Mouse (Mus musculus): Measurements from ENCODE around the gene Sort1. TPM values are rescaled to one million over a fixed set of nuclear protein-coding genes. Genes with fewer than 3 reads are reported as not detected.

Sort1 gene
- polyA plus RNA-seq, 1 experiment from 2014 or later = 24.2 TPM

DNA sequence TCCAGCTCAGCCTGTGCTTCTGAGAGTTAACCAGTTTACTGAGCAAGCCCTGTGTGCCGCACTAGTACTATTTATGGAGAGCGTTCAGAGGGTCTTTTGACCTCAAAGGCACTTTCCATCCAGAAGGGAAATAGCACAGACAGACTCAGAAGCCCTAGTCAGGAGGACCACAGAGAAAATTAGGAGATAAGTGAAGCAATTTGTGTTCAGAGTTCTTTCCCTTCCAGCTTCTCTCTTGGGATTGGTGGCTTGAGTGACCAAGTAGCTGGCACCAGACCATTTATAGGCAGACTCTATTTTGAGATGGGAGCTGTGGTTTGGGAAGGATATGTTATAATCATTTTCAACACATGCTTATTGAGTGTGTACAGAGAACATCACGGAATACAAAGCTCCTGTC is 22.5 kb downstream of the Sort1 start:
- Histone ChIP-seq H3K27me3 (ENCODE audit: control insufficient read depth, insufficient read depth, low read length) (no peaks in the 10 kb centered on the region), H3K4me3 (replicated peaks; ENCODE audit: low read length) (no peak overlapping the region), H3K27ac (no peak overlapping the region), H3K9me3 (ENCODE audit: control insufficient read depth, low read length) (no peaks in the 10 kb centered on the region), H3K9ac (no peak overlapping the region), H3K4me2 (replicated peaks) (no peak overlapping the region), H3K36me3 (replicated peaks; ENCODE audit: control insufficient read depth, insufficient read depth) (peaks cover 15% of the 10 kb centered on the region), H3K4me1 (replicated peaks; ENCODE audit: control insufficient read depth, insufficient read depth, low read length) (0 out of 2 replicates have a peak, but pooled peaks cover 15% of the 10 kb centered on the region)
- WGBS = 84% methylated on average over 3 of the region's 3 CpGs
- ATAC-seq (ENCODE audit: low FRiP score) (no peak), DNase-seq (ENCODE audit: low spot score) (no peak)

DNA sequence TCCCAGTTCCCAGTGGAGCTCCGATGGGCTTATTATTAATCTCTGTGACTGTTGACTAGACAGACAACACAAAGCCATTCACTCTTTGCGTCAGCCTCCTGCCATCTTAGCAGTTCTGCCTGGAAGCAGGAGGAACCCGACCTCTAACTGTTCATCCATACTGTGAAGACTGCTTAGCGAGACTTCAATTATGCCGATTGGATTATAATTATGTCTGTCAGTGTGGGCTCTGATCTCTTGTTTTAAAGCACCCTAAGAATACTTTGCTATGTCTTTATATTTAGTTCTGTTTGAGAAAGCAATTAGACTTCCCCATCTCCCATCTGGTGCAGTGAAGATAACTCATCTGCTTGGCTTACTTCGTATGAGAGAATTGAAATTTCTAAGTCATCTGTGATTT is 23.6 kb downstream of the Sort1 start:
- Histone ChIP-seq H3K27me3 (ENCODE audit: control insufficient read depth, insufficient read depth, low read length) (no peaks in the 10 kb centered on the region), H3K27ac (peak overlapping the region; percentile 36; the same call in 1 of the 2 replicates), H3K36me3 (replicated peaks; ENCODE audit: control insufficient read depth, insufficient read depth) (peaks cover 15% of the 10 kb centered on the region), H3K9me3 (ENCODE audit: control insufficient read depth, low read length) (no peaks in the 10 kb centered on the region), H3K4me1 (replicated peaks; ENCODE audit: control insufficient read depth, insufficient read depth, low read length) (0 out of 2 replicates have a peak, but pooled peaks cover 15% of the 10 kb centered on the region), H3K9ac (no peak overlapping the region), H3K4me2 (replicated peaks) (no peak overlapping the region), H3K4me3 (replicated peaks; ENCODE audit: low read length) (no peak overlapping the region)
- no peak for ATAC-seq (ENCODE audit: low FRiP score)
- DNase-seq (ENCODE audit: low spot score) = no peak
- 47% methylated on average over 6 of the region's 6 CpGs for WGBS

DNA sequence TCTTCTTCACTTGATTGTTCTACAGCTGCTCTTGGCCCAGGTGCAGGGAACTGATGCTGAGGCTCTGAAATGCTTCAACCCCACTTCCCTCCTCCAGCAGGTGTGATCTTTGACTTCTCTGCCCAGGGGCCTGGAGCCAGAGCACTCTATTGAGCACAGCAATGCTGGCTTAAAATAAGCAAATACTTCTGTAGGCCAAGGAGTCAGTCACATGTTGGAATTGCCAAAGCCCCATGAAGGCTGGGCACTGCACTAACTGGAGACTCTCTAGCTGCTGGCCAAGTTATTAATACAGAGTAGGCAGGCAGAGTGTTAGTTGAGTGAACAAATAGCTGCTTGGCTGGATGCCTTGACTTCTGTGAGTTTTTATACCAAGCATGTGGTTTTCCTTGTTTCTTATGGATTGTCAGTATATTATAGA is 27.0 kb downstream of the Sort1 start:
- DNase-seq (ENCODE audit: low spot score) (no peak), ATAC-seq (ENCODE audit: low FRiP score) (no peak)
- no peak overlapping the region for H3K9ac ChIP-seq
- no peaks in the 10 kb centered on the region for H3K9me3 ChIP-seq (ENCODE audit: control insufficient read depth, low read length)
- no peaks in the 10 kb centered on the region for H3K27me3 ChIP-seq (ENCODE audit: control insufficient read depth, insufficient read depth, low read length)
- 0 out of 2 replicates have a peak, but pooled peaks cover 14% of the 10 kb centered on the region for H3K4me1 ChIP-seq (replicated peaks; ENCODE audit: control insufficient read depth, insufficient read depth, low read length)
- H3K27ac ChIP-seq = no peak overlapping the region
- H3K4me2 ChIP-seq (replicated peaks) = no peak overlapping the region
- peaks cover 18% of the 10 kb centered on the region for H3K36me3 ChIP-seq (replicated peaks; ENCODE audit: control insufficient read depth, insufficient read depth)
- no peak overlapping the region for H3K4me3 ChIP-seq (replicated peaks; ENCODE audit: low read length)

DNA sequence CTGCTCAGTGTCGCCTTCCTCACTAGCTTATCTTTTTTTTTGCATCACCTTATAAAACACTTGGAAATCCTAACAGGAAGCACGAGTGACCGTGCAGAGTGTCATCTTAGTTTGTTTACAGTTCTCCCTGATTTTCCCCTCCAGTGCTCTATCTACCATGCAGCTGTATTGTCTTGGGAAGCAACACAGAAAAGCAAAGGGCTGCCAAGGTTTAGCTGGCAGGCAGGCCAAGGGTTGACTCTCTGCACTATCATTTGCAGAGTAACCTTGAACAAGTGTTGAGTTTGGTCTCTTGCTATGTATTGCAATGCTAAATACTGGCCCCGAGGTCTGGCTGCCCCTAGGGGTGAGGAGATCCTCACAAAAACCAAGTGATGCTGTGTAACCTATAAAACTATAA is 27.8 kb downstream of the Sort1 start:
- Histone ChIP-seq H3K36me3 (replicated peaks; ENCODE audit: control insufficient read depth, insufficient read depth) (peaks cover 21% of the 10 kb centered on the region), H3K4me2 (replicated peaks) (no peak overlapping the region), H3K9ac (no peak overlapping the region), H3K4me1 (replicated peaks; ENCODE audit: control insufficient read depth, insufficient read depth, low read length) (0 out of 2 replicates have a peak, but pooled peaks cover 7% of the 10 kb centered on the region), H3K9me3 (ENCODE audit: control insufficient read depth, low read length) (no peaks in the 10 kb centered on the region), H3K27ac (no peak overlapping the region), H3K27me3 (ENCODE audit: control insufficient read depth, insufficient read depth, low read length) (no peaks in the 10 kb centered on the region), H3K4me3 (replicated peaks; ENCODE audit: low read length) (no peak overlapping the region)
- ATAC-seq (ENCODE audit: low FRiP score) (no peak), DNase-seq (ENCODE audit: low spot score) (no peak)
- 91% methylated on average over 4 of the region's 4 CpGs for whole genome bisulfite sequencing

DNA sequence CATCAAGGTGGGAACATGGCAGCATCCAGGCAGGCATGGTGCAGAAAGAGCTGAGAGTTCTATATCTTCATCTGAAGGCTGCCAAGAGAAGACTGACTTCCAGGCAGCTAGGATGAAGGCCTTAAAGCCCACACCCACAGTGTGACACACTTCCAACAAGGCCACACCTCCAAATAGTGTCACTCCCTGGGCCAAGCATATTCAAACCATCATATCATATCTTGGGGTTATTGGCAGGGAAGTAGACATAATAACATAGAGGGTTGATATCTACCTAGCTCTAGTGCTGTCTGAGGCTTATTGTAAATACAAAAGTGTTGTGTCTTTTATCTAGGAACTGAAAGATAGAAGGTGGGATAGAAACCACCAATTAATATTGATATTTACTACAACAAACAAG is 28.5 kb downstream of the Sort1 start:
- no peak for ATAC-seq (ENCODE audit: low FRiP score)
- Histone ChIP-seq H3K4me3 (replicated peaks; ENCODE audit: low read length) (no peak overlapping the region), H3K27me3 (ENCODE audit: control insufficient read depth, insufficient read depth, low read length) (no peaks in the 10 kb centered on the region), H3K9me3 (ENCODE audit: control insufficient read depth, low read length) (no peaks in the 10 kb centered on the region), H3K4me2 (replicated peaks) (no peak overlapping the region), H3K9ac (no peak overlapping the region), H3K36me3 (replicated peaks; ENCODE audit: control insufficient read depth, insufficient read depth) (peaks cover 21% of the 10 kb centered on the region), H3K27ac (no peak overlapping the region), H3K4me1 (replicated peaks; ENCODE audit: control insufficient read depth, insufficient read depth, low read length) (0 out of 2 replicates have a peak, but pooled peaks cover 3% of the 10 kb centered on the region)
- DNase-seq (ENCODE audit: low spot score) = no peak

DNA sequence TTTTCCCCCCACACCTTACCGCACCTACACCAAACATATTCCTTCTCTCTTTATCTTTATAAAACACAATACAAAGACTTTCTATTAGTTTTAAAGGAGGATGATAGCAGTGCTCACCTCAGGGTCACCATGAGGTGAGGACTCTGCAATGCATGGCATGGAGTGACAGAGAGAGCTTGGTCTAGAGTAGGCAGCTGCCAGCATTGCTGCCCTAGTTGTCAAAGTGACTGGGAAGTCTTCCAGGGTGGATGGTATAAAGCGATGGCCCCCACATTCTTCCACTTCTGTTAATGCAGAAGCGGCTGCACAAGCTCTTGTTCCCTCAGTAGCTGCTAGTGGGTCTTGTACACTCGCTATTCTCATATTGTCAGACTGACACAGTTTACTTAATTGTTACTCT is 29.3 kb downstream of the Sort1 start:
- no peak overlapping the region for H3K27ac ChIP-seq
- DNase-seq (ENCODE audit: low spot score) = no peak
- no peaks in the 10 kb centered on the region for H3K4me1 ChIP-seq (replicated peaks; ENCODE audit: control insufficient read depth, insufficient read depth, low read length)
- no peaks in the 10 kb centered on the region for H3K27me3 ChIP-seq (ENCODE audit: control insufficient read depth, insufficient read depth, low read length)
- H3K9me3 ChIP-seq (ENCODE audit: control insufficient read depth, low read length) = no peaks in the 10 kb centered on the region
- no peak overlapping the region for H3K4me3 ChIP-seq (replicated peaks; ENCODE audit: low read length)
- peaks cover 21% of the 10 kb centered on the region for H3K36me3 ChIP-seq (replicated peaks; ENCODE audit: control insufficient read depth, insufficient read depth)
- H3K9ac ChIP-seq = no peak overlapping the region
- WGBS = 86% methylated on average over 4 of the region's 4 CpGs
- H3K4me2 ChIP-seq (replicated peaks) = no peak overlapping the region
- ATAC-seq (ENCODE audit: low FRiP score) = no peak

DNA sequence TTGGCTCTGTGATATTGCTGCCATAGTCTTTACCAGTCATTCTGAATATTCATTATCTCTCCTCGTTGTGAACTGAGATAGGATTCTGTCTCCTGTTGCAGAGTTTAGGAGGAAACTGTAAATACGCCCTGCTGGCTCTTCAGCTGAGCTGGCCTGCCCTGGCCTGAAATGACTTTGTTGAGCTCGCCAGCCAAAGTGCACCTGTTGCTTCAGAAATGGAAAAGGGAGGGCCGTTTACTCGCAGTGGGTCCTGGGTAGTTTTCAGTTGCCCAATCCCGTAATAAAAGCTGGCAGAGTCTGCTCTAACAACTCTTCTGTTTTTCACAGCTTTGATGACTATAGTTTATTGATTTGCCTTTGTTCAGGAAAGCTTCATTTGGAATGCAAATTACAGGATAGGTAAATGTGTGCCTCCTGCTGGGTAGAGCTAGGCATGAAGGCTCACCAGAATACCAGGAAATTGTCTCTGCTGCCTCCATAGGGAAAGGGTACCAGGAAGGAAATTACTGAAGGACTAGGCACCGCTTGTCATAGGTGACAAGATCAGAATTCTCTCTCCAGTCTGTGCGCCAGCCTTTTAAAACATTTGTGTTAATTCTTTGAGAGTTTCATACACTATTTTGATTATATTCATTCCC is 30.3 kb downstream of the Sort1 start:
- DNase-seq (ENCODE audit: low spot score) = no peak
- Histone ChIP-seq H3K9ac (no peak overlapping the region), H3K36me3 (replicated peaks; ENCODE audit: control insufficient read depth, insufficient read depth) (peaks cover 21% of the 10 kb centered on the region), H3K4me3 (replicated peaks; ENCODE audit: low read length) (no peak overlapping the region), H3K4me2 (replicated peaks) (no peak overlapping the region), H3K9me3 (ENCODE audit: control insufficient read depth, low read length) (no peaks in the 10 kb centered on the region), H3K4me1 (replicated peaks; ENCODE audit: control insufficient read depth, insufficient read depth, low read length) (no peaks in the 10 kb centered on the region), H3K27ac (no peak overlapping the region), H3K27me3 (ENCODE audit: control insufficient read depth, insufficient read depth, low read length) (no peaks in the 10 kb centered on the region)
- 69% methylated on average over 8 of the region's 8 CpGs for WGBS
- no peak for ATAC-seq (ENCODE audit: low FRiP score)

DNA sequence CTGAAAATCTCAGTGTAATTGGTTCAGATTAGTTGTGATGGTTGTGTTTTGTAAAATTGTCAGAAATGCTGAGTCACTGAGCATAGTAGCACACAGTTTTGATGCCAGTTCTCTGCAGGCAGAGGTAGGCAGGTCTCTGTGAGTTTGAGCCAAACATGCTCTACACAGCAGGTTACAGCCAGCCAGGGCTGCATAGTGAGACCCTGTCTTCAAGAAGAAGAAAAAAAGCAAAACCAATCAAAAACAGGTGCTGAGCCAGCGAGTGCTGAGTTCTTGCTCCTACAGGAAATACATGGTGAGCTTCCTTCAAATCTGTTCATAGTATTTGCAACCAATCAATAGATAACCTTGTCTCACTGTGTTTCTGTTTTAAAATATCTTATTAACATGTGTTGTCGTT is 34.6 kb downstream of the Sort1 start:
- no peak for ATAC-seq (ENCODE audit: low FRiP score)
- Histone ChIP-seq H3K4me3 (replicated peaks; ENCODE audit: low read length) (no peak overlapping the region), H3K4me2 (replicated peaks) (no peak overlapping the region), H3K27ac (no peak overlapping the region), H3K36me3 (replicated peaks; ENCODE audit: control insufficient read depth, insufficient read depth) (0 out of 2 replicates have a peak, but pooled peaks cover 7% of the 10 kb centered on the region), H3K9ac (no peak overlapping the region), H3K4me1 (replicated peaks; ENCODE audit: control insufficient read depth, insufficient read depth, low read length) (0 out of 2 replicates have a peak, but pooled peaks cover 3% of the 10 kb centered on the region), H3K27me3 (ENCODE audit: control insufficient read depth, insufficient read depth, low read length) (no peaks in the 10 kb centered on the region), H3K9me3 (ENCODE audit: control insufficient read depth, low read length) (no peaks in the 10 kb centered on the region)
- 66% methylated on average over 2 of the region's 2 CpGs for WGBS
- no peak for DNase-seq (ENCODE audit: low spot score)

DNA sequence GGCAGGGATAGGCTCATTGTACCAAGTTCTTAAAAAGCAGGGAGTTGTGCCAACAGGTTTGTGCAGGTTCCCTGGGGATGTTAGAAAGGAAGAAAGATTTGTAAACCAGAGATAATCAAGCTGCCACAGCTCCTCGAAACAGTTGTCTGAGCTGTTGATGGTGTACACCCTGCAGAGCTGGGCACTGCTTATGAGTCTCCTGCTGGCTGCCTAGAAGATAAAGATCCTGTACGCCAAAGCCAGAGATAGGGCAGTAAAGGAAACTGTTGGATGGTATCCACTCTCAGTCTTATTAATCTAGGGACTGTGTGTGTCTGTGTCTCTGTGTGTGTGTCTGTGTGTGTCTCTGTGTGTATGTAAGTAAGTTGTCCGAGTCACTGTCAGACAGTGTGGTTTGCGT is 37.8 kb downstream of the Sort1 start:
- WGBS = 72% methylated on average over 4 of the region's 4 CpGs
- H3K4me2 ChIP-seq (replicated peaks) = no peak overlapping the region
- H3K4me3 ChIP-seq (replicated peaks; ENCODE audit: low read length) = no peak overlapping the region
- H3K4me1 ChIP-seq (replicated peaks; ENCODE audit: control insufficient read depth, insufficient read depth, low read length) = 0 out of 2 replicates have a peak, but pooled peaks cover 3% of the 10 kb centered on the region
- no peak overlapping the region for H3K9ac ChIP-seq
- no peak overlapping the region for H3K27ac ChIP-seq
- H3K9me3 ChIP-seq (ENCODE audit: control insufficient read depth, low read length) = no peaks in the 10 kb centered on the region
- DNase-seq (ENCODE audit: low spot score) (no peak), ATAC-seq (ENCODE audit: low FRiP score) (no peak)
- H3K36me3 ChIP-seq (replicated peaks; ENCODE audit: control insufficient read depth, insufficient read depth) = peaks cover 32% of the 10 kb centered on the region
- H3K27me3 ChIP-seq (ENCODE audit: control insufficient read depth, insufficient read depth, low read length) = no peaks in the 10 kb centered on the region

DNA sequence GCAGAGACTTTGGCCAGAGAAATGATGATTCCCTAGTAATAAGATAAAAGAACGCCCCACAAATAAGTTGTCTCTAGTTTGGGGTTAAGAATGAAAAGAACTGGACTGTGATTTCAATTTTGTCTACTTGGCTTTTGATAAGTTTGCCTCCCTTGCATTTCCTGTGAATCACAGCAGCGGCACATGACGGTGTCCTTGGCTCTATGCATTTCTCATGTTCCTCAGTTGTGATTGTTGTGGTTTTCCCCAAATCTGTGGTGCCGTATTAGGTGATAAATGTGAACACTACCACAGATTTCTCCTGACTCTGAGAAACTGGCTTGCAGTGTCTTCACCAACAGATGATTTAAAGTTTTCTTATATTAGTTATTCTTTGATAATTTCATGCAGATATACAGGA is 38.3 kb downstream of the Sort1 start:
- no peak overlapping the region for H3K9ac ChIP-seq
- H3K36me3 ChIP-seq (replicated peaks; ENCODE audit: control insufficient read depth, insufficient read depth) = peaks cover 37% of the 10 kb centered on the region
- no peaks in the 10 kb centered on the region for H3K9me3 ChIP-seq (ENCODE audit: control insufficient read depth, low read length)
- H3K27me3 ChIP-seq (ENCODE audit: control insufficient read depth, insufficient read depth, low read length) = no peaks in the 10 kb centered on the region
- H3K4me3 ChIP-seq (replicated peaks; ENCODE audit: low read length) = no peak overlapping the region
- no peak for ATAC-seq (ENCODE audit: low FRiP score)
- no peak for DNase-seq (ENCODE audit: low spot score)
- 92% methylated on average over 4 of the region's 4 CpGs for whole genome bisulfite sequencing
- H3K4me1 ChIP-seq (replicated peaks; ENCODE audit: control insufficient read depth, insufficient read depth, low read length) = 0 out of 2 replicates have a peak, but pooled peaks cover 3% of the 10 kb centered on the region
- no peak overlapping the region for H3K4me2 ChIP-seq (replicated peaks)
- H3K27ac ChIP-seq = no peak overlapping the region

Data from hindbrain, embryonic 14.5 days (tissue).